Mouse (Mus musculus): ENCODE measurements around the gene Zeb2. TPM values are rescaled to one million over a fixed set of nuclear protein-coding genes. Genes with fewer than 3 reads are reported as not detected.

Gene Zeb2
- polyA plus RNA-seq, 1 experiment, result 1,127 TPM

DNA sequence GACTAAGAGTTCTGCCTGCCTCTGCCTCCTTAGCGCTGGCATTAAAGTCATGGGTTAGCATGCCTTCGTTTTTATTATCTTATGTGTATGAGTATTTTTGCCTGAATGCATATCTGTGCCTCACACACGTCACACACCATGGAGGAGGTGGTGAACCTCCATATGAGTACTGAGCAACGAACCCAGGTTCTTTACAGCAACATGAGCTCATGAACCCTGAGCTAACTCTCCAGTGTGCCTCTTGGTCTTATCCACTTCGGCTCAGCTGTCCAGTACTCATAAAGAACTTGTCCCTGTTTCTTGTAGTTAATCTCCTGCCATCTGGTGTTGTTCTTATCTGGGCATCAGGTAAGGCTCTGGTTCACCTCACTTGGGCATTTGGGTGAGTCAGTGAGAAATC is 154.6 kb downstream of the Zeb2 start:
- no peak overlapping the region for H3K27ac ChIP-seq (ENCODE audit: insufficient read depth, low read depth, low read length)
- WGBS, result 94% methylated on average over 5 of the region's 5 CpGs
- H3K4me1 ChIP-seq (ENCODE audit: control insufficient read depth, insufficient read depth, low read length), result no peaks in the 10 kb centered on the region
- H3K4me3 ChIP-seq (ENCODE audit: insufficient read depth, low read depth, low read length), result no peak overlapping the region
- no peak for TF ChIP-seq CTCF (IDR thresholded peaks at IDR 0.05; ENCODE audit: insufficient read depth, low read depth, low read length)

DNA sequence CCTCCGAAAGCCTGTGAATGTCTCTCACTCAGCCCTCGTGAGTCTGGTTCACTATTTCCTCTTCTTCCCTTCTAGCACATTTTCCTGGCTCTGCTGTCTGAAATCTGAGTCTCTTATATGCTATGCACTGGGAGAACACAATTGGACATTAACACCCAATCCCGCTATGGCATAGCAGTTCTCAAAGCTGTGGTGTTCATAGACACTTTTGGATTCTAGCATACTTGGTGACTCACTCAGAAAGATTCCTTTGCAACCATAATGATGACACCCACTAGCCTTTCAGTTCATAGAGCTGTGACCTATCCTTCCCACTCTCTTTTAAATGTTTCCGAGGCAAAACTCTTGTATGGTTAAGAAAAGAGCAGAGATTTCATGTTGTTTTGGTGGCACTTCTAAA is 156.0 kb downstream of the Zeb2 start:
- H3K27ac ChIP-seq (ENCODE audit: insufficient read depth, low read depth, low read length), result no peak overlapping the region
- H3K4me3 ChIP-seq (ENCODE audit: insufficient read depth, low read depth, low read length), result no peak overlapping the region
- 84% methylated on average over 4 of the region's 4 CpGs for WGBS
- no peaks in the 10 kb centered on the region for H3K4me1 ChIP-seq (ENCODE audit: control insufficient read depth, insufficient read depth, low read length)
- TF ChIP-seq POLR2A (IDR thresholded peaks at IDR 0.05; ENCODE audit: insufficient read depth, low read depth, low read length) (no peak), CTCF (IDR thresholded peaks at IDR 0.05; ENCODE audit: insufficient read depth, low read depth, low read length) (no peak)

DNA sequence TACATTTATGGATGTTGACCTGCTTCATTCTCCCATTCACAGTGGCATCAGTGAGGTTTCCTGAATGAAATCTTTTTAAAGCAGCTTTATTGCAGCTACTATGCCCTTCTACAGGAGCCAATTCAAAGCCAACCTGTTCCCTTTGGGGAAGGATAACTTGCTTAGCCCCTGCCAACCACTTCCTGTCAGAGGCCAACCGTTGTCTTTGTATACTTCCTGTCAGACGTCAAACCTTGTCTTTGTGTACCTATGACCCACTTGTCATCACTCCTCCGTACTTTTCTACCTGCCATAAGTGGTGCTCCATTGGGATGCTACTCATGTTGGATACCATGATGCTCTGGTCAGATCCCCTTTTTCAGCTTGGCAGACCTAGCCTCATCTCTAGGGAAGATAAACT is 156.6 kb downstream of the Zeb2 start:
- WGBS, result 93% methylated on average over 3 of the region's 3 CpGs
- no peak overlapping the region for H3K4me3 ChIP-seq (ENCODE audit: insufficient read depth, low read depth, low read length)

DNA sequence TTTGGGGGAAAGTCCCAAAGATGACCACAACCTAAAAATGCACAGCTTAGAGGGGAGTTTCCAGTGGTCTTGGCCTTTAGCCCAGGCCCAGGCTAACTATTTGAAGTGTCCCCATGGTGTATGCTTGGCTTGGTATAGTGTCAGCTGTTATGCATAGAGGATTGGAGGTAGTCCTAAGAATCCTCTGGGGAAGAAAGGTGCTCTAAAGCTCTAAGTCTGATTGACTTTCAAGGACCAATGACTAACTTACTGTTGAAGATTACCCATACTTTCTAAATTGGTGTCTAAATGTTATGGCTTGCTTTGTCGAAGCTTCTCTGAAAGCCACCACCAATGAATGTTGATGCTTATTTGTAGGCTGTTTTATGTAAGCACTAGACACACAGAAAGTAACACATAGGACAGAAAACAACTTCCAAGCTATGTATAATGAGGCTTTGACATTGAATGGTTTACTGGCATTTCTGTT is 159.8 kb downstream of the Zeb2 start:
- Histone ChIP-seq H3K4me3 (ENCODE audit: insufficient read depth, low read depth, low read length) (no peak overlapping the region), H3K27ac (ENCODE audit: insufficient read depth, low read depth, low read length) (no peak overlapping the region), H3K4me1 (ENCODE audit: control insufficient read depth, insufficient read depth, low read length) (peaks cover 5% of the 10 kb centered on the region; the same call in 1 of the 2 replicates)
- WGBS, result 91% methylated on average over 1 of the region's 1 CpGs
- TF ChIP-seq POLR2A (IDR thresholded peaks at IDR 0.05; ENCODE audit: insufficient read depth, low read depth, low read length) (no peak), CTCF (IDR thresholded peaks at IDR 0.05; ENCODE audit: insufficient read depth, low read depth, low read length) (no peak)

More for the DNA sequence above, 156.6 kb downstream of the Zeb2 start:
- H3K27ac ChIP-seq (ENCODE audit: insufficient read depth, low read depth, low read length), result no peak overlapping the region
- no peak for TF ChIP-seq CTCF (IDR thresholded peaks at IDR 0.05; ENCODE audit: insufficient read depth, low read depth, low read length)
- no peak for TF ChIP-seq POLR2A (IDR thresholded peaks at IDR 0.05; ENCODE audit: insufficient read depth, low read depth, low read length)
- H3K4me1 ChIP-seq (ENCODE audit: control insufficient read depth, insufficient read depth, low read length), result no peaks in the 10 kb centered on the region

DNA sequence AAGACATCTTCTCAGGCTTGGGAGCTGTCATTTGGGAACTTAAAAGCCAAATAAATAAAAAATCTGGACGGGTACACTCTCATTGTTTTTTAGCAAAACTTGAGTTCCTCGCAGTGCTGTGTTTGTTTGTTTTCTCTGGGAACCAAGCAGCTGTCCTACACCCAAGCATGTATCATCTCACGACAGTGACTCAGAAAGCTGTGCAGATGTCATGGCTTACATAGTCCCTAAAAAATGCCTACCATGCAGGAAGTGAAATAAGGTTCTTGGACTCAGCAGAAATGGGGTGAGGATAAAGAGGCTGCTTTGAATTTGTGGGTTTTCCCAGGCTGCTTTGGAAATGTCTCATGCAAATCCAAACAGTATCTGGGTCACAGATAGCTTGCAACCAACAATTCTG is 161.0 kb downstream of the Zeb2 start:
- Histone ChIP-seq H3K4me3 (ENCODE audit: insufficient read depth, low read depth, low read length) (no peak overlapping the region), H3K4me1 (ENCODE audit: control insufficient read depth, insufficient read depth, low read length) (peaks cover 5% of the 10 kb centered on the region; the same call in 1 of the 2 replicates), H3K27ac (ENCODE audit: insufficient read depth, low read depth, low read length) (peak overlapping the region; percentile 37; the same call in 1 of the 2 replicates)
- WGBS, result 42% methylated on average over 3 of the region's 3 CpGs
- TF ChIP-seq CTCF (IDR thresholded peaks at IDR 0.05; ENCODE audit: insufficient read depth, low read depth, low read length) (no peak), POLR2A (IDR thresholded peaks at IDR 0.05; ENCODE audit: insufficient read depth, low read depth, low read length) (no peak)

DNA sequence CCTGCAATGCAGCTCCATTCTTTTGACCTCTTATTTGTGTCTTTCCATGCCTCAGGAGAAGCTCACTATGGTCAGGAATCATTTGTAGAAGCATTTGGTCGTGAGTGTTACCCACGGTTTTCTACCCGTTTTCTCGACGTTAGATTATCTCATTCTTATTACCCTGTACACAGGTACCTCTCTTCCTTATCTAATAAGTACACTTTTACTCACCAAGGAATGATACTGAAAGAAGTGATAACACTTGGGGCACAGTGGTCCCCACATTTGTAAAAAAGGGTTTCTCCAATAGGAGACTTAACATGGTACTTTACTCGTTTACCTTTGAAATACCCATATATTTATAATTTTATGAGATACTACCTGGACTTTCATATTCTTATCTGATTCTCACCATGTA is 161.7 kb downstream of the Zeb2 start:
- Histone ChIP-seq H3K4me3 (ENCODE audit: insufficient read depth, low read depth, low read length) (no peak overlapping the region), H3K4me1 (ENCODE audit: control insufficient read depth, insufficient read depth, low read length) (peaks cover 5% of the 10 kb centered on the region; the same call in 1 of the 2 replicates), H3K27ac (ENCODE audit: insufficient read depth, low read depth, low read length) (no peak overlapping the region)
- WGBS, result 92% methylated on average over 6 of the region's 6 CpGs
- TF ChIP-seq CTCF (IDR thresholded peaks at IDR 0.05; ENCODE audit: insufficient read depth, low read depth, low read length), result no peak
- TF ChIP-seq POLR2A (IDR thresholded peaks at IDR 0.05; ENCODE audit: insufficient read depth, low read depth, low read length), result no peak

DNA sequence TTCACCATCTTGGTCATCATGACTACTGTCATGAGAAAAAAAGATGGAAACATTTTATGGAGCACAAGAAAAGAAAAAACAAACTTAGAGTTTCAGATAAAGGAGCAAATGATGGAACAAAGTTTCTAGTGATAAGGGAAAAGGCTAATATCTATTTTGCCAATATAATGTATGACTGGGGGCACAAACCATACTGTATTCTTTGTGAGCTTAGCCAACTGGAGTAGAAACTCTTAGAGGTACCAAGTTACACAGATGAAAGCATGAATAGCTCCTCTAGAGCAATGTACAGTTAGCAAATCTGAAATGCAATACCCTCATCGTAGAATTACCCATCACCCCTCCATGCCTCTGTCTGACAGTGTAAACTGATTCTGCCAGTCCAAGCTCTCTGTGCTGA is 163.0 kb downstream of the Zeb2 start:
- no peak overlapping the region for H3K27ac ChIP-seq (ENCODE audit: insufficient read depth, low read depth, low read length)
- 92% methylated on average over 1 of the region's 1 CpGs for WGBS
- H3K4me3 ChIP-seq (ENCODE audit: insufficient read depth, low read depth, low read length), result no peak overlapping the region
- TF ChIP-seq CTCF (IDR thresholded peaks at IDR 0.05; ENCODE audit: insufficient read depth, low read depth, low read length) (no peak), POLR2A (IDR thresholded peaks at IDR 0.05; ENCODE audit: insufficient read depth, low read depth, low read length) (no peak)
- H3K4me1 ChIP-seq (ENCODE audit: control insufficient read depth, insufficient read depth, low read length), result peaks cover 5% of the 10 kb centered on the region; the same call in 1 of the 2 replicates

DNA sequence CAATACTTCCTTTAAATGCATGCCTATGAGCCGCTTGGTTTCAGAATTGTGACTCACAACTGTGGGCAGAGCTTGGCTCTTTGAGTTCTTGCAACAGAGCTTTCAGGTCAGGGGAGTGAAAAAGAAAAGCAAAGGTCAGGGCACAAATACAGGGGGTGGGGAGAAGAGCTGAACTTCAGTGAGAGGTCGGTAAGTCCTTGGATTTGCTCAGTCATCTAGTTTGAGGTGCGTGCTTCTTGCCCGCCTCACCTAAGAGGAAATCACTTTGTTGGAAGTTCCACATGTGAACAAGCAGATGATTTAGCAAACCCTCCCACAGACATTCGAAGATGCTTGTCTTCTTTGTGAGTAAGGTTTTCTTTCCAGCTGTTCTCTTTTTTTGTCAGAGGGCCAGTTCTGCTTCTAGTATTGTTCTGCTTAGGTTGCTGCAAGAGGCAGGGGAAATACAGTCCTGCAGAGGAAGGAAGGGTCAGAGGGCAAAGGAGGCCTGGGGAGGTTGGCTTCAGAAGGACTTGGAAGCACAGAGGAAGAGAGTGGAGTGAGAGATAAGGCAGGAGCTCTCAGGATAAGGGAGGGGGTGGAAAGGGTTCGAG is 164.3 kb downstream of the Zeb2 start:
- H3K4me1 ChIP-seq (ENCODE audit: control insufficient read depth, insufficient read depth, low read length), result peaks cover 5% of the 10 kb centered on the region; the same call in 1 of the 2 replicates
- H3K4me3 ChIP-seq (ENCODE audit: insufficient read depth, low read depth, low read length), result no peak overlapping the region
- H3K27ac ChIP-seq (ENCODE audit: insufficient read depth, low read depth, low read length), result peak overlapping the region; percentile 40; the same call in 1 of the 2 replicates
- TF ChIP-seq POLR2A (IDR thresholded peaks at IDR 0.05; ENCODE audit: insufficient read depth, low read depth, low read length), result no peak
- TF ChIP-seq CTCF (IDR thresholded peaks at IDR 0.05; ENCODE audit: insufficient read depth, low read depth, low read length), result no peak
- 50% methylated on average over 6 of the region's 6 CpGs for WGBS

DNA sequence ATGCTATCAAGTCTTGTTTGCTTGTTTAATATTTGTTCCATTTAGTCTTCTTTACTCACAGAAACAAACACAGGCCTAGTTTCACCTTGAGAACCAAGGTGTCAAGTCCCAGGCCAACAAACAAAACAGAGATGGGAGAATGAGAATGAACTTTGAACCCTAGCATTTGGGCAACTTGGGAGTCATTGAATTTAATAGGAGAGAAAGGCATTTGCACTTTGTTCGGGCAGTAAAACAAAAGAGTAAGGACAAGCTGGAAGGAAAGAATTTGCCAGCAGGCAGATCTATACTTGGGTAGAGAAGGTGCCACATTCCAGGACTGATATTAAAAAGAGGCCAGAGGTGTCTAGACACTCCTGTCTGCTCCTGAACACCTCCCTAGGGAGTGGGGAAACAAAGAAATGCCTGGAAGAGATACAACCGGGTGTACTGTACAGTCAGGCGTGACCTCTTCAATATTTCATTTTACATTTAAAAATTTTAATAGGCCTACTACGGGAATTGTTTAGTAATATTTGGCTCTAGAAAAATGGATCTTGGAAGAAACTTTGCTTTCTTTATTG is 165.5 kb downstream of the Zeb2 start:
- TF ChIP-seq CTCF (IDR thresholded peaks at IDR 0.05; ENCODE audit: insufficient read depth, low read depth, low read length), result no peak
- no peak for TF ChIP-seq POLR2A (IDR thresholded peaks at IDR 0.05; ENCODE audit: insufficient read depth, low read depth, low read length)
- H3K4me1 ChIP-seq (ENCODE audit: control insufficient read depth, insufficient read depth, low read length), result peaks cover 5% of the 10 kb centered on the region; the same call in 1 of the 2 replicates
- WGBS, result 91% methylated on average over 4 of the region's 4 CpGs

More for the DNA sequence above, 165.5 kb downstream of the Zeb2 start:
- H3K4me3 ChIP-seq (ENCODE audit: insufficient read depth, low read depth, low read length), result no peak overlapping the region
- no peak overlapping the region for H3K27ac ChIP-seq (ENCODE audit: insufficient read depth, low read depth, low read length)

Measured in olfactory bulb, adult 2 months (tissue).